Mouse (Mus musculus) adrenal gland, adult (tissue): ENCODE measurements at regions not wholly inside any gene's neighbourhood (a gene's known extent, or its start where the extent isn't known, plus 50 kb on each side); places are given as distances from the start of the nearest gene placed in this dataset.
"Not testable (repeated sequence)": the region's sequence is repeated elsewhere in the genome, so short reads cannot be mapped to it uniquely, and the experiment has no call there.

Experiments used
- DNase-seq, 2 experiments: peaks; one replicate each; pipeline ENCODE4 v3.0.0; 2022 to 2023; ENCODE audit warnings: low spot score in 1 of 2; ENCODE audit not compliant: inconsistent age in 2 of 2

DNA sequence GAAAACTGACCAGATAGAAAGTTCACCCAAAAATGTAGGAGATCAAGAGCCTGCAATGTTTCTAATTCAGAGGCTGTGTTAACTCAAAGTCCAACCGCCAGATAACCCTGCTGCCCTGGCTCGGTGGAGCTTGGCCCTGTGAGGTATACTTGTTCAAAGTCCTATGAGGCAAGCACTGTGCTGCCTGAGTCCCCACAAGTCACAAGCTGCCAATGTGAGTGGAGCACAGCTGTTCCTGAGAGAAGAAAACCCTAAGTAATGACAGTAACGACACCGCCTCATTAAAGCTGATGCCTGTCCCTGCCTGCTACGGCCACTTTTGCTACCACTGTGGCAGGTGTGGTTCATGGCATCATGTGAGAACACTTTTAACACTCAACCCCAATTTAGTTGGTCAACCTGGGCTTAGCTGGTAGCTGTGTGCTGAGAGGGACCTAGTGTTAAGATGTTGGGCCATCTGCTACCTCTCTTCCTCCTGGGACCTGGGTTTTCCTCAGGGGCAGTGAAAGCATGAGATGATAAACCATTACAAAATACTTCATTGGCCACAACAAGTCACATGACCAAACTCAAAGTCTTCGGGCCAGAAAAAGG, 178.2 kb upstream of the Afdn start:
- no peak for DNase-seq

DNA sequence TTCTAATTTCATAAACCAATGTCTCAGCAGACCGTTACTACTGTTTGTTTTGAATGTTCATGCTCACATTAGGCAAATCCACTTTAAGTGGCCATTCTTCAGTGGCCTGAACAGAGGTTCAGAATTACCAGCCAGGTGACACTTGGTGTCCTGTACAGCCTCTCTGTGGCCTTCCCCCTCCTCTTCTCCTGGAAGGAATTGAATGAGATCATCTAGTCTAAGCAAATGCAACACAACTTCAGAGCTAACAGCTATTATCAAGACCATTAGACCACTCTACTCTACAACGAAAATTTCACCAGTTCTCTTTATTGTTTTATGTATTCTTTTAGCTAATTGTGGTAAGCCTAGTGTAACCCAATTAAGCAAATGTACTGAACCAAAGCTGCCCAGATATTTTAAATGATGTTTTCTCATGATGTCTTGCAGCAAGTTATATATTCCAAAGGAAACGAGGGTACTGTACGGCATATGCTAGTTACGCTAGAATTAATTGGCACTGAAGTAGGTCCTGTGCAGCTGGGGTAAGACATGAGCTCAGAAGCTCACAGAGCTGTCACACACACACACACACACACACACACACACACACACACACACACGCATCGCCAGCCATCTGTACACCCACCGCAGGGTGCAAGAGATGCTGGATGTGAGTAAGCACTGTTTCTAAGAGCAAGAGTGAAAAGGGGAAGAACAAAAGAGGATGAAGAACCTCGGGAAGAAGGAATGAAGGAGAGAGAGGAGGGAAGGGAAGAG, 176.7 kb upstream of the Afdn start:
- no peak for DNase-seq

DNA sequence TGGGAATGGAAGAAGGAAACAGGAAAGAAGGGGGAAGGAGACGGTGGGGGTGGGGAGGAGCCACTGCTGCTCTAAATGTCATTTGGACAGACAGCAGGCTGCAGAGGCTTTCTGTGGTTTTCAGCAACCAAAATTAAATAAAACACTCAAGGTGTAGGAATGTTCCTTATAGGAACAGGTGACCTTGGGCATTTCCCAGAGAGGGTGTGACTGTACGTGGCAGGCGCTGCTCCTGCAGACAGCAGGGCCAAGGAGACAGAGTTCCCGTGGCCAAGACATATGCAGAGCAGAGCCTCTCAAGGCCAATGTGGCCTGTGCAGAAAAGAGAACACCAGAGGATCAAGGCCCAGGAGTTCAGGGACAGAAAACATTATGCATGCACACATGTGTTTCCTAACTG, 175.9 kb upstream of the Afdn start:
- no peak for DNase-seq

DNA sequence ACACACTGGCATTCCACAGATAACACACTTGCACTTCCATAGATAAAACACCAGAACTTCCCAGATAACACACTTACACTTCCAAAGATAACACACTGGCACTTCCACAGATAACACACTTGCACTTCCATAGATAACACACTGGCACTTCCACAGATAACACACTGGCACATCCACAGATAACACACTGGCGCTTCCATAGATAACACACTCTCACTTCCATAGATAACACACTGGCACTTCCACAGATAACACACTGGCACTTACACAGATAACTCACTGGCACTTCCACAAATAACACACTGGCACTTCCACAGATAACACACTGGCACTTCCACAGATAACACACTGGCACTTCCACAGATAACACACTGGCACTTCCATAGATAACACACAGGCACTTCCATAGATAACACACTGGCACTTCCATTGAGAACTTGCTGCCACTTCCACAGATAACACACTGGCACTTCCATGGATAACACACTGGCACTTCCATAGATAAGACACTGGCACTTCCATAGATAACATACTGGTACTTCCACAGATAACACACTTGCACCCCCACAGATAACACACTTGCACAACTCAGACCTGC, 170.0 kb upstream of the Afdn start:
- DNase-seq = not testable (repeated sequence)
